Mouse (Mus musculus) lung, adult 2 months (tissue): ENCODE results near the gene Tdrd9.

ENCODE experiments used
- CTCF ChIP-seq: fragments of 200-500 bp; IDR thresholded peaks from 2 replicates; pipeline ENCODE4 v1.5.1; 2011; ENCODE audit warnings: mild to moderate bottlenecking, low read length, control low read depth; ENCODE audit not compliant: insufficient read depth
- POLR2A ChIP-seq: fragments of 200-500 bp; IDR thresholded peaks from 2 replicates; pipeline ENCODE4 v1.6.1; 2011; ENCODE audit warnings: low read depth, mild to moderate bottlenecking, control low read depth, low read length, borderline replicate concordance; ENCODE audit errors: extremely low read depth

- TF ChIP-seq CTCF (no peak), POLR2A (no peak)
Observed at GRCm38 (mm10) chr12:111999735-112000134, 28.4 kb downstream of the Tdrd9 start.
